Mouse (Mus musculus) frontal cortex, postnatal 25 days (tissue): ENCODE measurements around the gene Mea1.

Source experiments
- DNase-seq, 2 experiments: peaks; one replicate each; pipeline ENCODE4 v3.0.0; 2022; ENCODE audit warnings: low spot score in 2 of 2

The Mea1 gene

DNA sequence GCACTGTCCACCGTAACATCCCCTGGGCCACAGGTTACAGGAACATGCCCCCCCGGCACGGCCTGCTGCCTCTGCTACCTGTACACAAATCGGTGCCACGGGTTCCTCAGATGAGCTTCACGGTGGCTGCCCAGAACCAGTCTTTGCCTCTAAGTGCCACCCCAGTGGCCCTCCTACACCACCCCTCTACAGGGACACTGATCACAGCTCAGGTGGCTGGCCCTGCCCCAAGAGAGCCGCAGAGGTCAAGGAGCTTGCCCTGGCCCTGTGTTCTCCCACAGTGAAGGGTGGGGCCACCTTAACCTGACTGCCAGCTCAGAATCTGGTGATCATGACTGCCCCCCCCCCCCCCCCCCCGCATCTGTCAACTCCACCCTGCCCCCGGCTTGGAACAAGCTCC, at the start of gene Mea1:
Gene Mea1, plus strand, starts transcription at position 378 of the 400 bp plus-strand sequence.
- no peak for DNase-seq

DNA sequence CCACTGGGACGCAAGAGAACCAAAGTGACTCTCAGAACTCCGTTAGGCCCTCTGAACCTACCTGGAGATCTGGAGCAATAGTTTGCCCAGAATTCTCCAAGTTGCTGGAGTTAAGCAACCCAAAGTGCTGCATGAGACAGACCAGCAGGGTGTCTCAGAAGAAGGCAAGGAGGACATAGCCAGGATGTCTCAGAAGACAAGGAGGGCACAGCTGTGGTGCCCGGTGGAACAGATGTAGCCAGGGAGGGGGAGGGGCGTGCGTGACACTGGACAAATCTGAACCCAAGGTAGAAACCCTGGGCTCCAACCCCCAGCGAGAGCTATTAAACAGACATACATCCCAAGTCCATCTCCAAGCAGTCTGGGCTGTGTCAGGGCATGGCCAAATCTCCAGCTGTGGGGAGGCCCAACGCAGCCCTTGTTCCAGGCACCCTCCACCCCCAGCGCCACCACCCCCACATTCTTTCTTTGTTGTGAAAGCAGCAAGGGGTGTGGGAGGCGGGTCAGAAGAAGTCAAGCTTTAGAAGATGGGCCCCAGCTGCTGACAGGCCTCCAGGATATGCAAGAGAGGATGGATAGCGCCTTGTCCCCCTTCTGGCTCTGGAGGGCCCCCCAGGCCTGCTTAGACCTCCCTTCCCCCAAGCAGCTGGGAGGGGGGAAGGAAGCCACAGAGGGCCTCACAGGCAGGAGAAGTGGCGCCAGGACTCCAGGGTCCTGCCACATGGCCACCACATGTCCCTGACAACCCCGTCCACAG, 48.7 kb upstream of the Mea1 start:
- DNase-seq = no peak

DNA sequence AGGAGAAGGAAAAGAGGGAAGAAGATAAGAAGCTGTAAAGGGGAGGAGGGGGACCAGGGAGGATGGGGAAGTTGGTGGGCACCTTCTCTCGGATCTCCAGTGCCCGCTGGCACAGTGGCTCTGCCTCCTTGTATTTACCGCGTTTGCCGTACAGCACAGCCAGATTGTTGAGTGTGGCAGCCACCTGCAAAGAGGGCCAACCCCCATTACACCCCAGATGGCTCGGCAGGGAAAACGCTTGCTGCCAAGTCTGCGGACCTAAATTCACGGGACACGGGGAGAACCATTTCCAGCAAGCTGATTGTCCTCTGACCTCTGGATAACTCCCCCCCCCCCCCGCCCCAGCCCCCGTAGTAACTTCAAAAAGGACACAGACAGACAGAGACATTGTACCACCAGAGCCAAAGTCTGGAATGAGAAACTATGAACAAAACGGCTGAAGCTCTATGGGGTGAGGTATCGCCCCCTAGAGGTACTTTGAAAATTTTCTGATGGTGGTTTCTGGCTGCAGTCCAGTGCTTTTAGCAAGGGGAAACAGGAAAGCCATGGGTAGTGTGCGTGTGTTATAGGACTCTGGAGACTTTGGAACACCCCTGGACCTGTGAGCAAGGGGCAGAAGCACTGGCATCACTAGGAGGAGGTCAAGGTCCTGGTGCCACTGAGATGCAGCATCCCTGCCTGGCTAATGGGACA, 41.6 kb upstream of the Mea1 start:
- peak in 1 of 2 experiments; percentile 55 for DNase-seq

DNA sequence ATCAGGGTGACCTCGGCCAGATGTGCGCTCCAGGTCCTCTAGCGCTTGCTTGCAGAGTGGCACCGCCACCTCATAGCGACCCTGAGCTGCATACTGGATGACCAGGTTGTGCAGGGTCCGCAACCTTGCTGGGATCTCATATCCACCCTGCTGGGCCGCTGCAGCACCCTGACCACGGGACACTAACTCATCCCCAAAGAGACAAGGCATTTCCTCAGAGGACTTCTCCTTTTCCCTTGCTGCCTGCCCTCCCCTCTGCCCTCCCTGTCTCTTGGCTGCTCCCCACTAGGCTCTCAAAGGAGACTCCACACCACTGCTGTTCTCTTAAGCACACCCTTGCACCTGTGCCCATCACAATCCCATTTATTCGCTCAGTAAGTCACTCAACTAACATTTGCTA, 38.7 kb upstream of the Mea1 start:
- no peak for DNase-seq

DNA sequence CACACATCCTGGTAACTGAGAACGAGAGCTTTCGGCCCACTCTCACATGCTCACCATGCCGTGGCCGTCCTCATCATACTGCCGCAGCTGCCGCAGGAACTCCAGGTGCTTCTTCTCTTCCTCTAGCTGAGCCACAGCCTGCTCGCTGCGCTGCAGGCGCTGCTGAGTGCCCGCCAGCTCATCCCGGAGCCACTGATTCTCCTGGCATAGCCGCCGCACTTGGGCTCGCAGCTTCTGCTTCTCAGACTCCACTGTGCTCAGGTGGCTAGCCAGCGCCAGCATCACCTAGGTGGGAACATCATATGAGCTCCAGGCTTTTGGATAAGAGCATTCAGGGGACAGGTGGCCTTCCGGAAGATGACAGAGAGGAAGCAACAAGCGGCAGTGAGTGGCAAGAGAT, 36.5 kb upstream of the Mea1 start:
- no peak for DNase-seq

DNA sequence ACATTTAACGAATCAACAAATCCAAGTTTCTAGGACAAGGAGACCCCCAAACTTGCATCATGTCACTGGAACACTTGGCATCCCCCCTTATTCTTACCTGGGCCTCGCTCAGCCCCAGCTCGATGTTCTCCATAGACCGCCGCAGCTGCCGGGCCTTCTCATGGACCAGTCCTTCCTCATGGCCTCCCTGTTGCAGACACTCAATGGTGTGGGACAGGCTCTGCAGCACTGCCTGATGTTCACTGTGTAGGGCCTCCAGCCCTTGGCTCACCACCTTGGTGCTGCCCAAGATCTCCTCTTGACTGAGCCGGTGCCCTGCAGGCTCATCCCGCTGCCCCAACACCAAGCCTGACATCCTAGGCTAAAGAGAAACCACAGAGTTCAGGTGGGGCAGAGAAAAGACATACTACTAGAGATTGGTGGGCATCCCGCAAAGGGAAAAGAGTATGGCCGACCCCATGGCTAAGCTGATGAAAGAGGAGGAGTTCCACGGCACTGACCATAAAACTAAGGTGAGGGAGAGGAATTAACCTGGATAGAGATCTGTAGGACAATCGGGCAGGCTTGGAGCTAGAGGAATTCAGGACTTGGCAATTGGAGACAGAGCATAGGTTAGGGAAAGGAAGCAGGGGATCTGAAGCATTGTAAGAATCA, 34.3 kb upstream of the Mea1 start:
- no peak for DNase-seq

DNA sequence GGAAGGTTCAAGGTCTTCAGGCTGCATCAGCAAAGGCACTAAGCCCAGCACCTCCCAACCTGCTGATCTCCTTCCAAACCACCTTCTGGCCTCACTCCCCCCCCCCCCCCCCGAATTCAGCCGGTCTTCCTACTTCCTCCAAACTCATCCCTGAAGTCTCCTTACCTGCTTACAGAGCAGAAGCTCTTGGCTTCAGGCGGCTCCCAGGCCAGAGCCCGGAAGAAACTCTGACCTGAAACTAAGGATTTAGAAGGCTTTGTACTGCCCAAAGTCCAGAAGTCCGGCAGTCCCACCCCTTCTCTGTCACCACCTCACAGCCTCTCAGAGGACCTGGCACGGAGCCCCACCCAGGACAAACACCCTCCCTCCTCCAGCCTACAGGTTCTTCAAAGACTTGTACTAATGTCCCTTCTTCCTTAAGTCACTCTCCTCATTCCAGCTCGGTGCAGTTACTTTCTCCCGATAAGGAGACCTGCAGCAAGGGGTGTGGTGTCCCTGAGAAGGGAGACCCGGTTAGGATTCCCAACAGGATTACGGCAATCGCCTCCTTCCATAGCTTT, 33.6 kb upstream of the Mea1 start:
- no peak for DNase-seq

DNA sequence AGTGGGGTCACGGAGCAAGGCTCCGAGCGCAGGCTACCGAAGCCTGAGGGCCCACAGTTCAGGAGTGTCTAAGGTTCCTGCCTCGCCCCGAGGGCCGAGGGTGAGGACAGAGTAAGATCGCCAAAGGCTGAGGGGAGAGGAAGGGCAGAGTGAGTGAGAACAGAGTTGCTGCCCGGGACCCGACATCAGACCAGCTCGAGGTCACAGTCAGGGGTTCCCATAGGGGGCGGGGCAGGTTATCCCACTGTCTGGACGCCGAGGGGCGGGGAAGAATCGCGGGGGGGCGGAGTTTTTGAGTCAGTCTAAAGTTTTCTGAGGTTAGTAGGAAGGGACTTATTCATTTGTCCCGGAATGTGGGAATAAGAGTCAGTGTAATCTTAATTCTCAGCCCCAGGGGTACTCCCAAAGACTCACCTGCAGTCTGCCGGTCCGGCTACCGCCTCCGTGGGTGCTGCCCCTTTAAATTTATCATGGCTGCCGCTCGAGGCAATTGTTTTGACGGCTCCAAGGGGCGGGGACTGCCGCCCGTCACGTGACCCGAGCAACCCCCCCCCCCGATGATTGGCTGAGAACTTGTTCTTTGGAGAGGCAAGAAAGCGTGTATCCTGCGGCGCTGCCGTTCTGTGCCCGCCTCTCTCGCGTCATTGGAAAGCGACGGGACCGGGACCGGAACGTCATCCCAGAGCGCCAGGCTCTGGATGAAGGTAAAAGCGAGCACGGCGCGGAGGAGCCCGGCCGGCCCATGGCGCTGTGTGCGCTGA, 32.9 kb upstream of the Mea1 start, which contains the start of the genes Klc4 and Mrpl2:
Gene Klc4, minus strand, starts transcription at position 462 of the 761 bp plus-strand sequence.
Gene Mrpl2, plus strand, starts transcription at position 669 of the 761 bp plus-strand sequence.
- peak; percentile 99 to 100 for DNase-seq

DNA sequence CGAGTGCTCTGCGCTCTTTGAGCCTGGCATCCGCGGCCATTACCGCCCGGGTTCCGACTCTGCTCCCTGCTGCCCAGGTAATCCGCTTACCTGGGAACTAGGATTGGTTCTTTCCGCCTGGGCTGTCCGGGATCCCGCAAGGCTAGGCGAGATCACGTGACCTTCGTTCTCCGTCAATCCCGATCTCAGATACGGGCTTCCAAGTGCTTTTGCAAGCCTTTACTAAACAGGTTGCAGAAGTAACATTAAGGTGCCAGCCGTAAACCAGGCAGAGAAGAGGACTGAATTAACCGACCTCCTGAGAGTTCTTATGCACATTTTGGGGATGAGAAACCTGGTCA, 32.3 kb upstream of the Mea1 start:
- DNase-seq = no peak

DNA sequence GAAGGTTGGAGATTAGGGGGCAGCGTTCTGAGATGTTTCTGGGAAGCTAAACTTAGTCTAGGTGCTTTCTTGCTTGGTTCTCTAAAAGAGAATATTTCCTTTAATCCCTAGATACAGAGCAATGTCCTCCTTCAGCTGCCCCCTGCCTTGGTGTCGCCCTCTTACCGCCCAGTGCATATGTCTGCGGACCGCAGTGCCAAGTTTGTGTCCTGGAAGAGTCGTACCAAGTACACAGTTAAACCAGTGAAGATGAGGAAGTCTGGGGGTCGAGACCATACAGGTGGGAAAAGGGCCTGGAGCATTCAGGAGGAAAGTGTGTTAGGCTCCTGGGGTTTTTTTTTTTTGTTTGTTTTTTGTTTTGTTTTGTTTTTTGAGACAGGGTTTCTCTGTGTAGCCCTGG, 31.3 kb upstream of the Mea1 start:
- DNase-seq = no peak

DNA sequence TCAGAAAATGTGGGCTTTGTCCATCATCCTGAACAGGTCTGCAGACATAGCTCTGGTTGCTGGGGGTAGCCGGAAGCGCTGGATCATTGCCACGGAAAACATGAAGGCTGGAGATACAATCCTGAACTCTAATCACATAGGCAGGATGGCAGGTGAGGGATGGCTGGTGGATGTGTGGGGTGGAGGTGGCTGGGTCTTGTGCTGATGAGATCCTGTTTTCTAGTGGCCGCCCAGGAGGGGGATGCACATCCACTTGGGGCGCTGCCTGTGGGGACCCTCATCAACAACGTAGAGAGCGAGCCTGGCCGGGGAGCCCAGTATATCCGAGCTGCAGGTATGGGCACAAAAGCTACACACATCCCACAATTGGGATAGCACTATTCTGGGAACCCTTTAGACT, 30.2 kb upstream of the Mea1 start:
- no peak for DNase-seq

DNA sequence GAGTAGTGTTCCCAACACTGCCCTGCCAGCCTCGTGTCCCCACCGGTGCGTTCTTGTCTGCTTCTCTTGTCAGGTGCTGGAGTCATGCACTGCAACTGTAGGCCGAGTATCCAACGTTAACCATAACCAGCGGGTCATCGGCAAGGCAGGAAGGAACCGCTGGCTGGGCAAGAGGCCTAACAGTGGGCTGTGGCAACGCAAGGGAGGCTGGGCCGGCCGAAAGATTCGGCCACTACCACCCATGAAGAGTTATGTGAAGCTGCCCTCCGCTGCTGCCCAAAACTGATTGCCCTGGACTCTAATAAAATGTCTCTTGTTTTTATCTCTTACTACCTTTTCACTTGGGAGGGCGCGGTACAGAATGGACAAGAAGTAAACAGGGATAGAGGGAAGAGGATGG, 28.8 kb upstream of the Mea1 start:
- DNase-seq = no peak

DNA sequence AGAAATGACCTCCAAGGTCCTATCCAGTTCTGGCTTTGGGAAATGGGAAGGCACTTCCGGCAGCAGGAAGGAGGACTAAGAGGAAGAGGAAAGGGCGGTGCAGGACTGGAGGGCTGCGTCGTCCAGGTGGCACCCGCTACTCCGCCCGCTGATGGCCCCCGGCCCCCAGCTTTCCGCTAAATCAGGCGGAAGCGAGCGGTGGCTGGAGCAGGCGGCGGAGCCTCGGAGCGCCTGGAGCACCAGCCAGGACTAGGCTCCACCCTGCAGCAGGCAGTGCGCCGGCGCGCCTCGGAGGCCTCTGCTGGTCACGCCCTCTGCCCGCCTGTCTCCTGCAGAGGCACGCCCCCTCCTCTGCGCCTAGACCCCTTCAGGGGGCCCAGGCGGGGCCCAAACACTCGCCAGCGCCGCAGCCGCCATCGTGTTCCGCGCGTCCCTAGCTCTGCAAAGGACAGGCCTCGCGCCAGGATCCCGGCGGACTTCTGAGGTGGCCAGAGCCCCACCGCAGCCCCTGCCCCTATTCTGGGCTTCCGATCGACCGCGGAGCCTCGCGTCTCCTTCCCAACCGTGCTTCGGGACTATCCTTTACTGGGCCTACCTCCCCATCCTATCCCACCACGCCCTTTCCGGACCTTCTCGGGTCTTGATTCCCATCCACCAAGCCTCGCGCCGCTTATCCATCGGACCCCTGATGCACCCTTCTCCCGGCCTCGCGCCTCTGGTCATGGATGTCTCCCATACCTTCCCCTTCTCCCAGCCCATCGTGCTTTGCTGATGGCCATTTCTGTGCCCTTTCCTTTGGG, 28.2 kb upstream of the Mea1 start, which contains the start of gene Cul7:
Gene Cul7, plus strand, starts transcription at position 106 of the 800 bp plus-strand sequence.
- DNase-seq = peak; percentile 78 to 81

DNA sequence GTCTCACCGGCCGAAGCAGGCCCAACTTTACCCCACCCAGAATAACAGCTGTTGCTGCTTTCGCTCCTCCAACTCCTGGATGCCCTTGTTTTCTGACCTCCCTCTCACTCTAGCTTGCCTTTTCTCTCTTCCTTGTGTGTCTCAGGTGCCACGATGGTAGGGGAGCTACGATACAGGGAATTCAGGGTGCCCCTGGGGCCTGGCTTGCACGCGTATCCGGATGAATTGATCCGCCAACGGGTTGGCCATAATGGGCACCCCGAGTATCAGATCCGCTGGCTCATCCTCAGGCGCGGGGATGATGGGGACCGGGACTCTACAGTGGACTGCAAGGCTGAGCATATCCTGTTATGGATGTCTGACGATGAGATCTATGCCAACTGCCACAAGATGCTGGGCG, 27.3 kb upstream of the Mea1 start:
- no peak for DNase-seq

DNA sequence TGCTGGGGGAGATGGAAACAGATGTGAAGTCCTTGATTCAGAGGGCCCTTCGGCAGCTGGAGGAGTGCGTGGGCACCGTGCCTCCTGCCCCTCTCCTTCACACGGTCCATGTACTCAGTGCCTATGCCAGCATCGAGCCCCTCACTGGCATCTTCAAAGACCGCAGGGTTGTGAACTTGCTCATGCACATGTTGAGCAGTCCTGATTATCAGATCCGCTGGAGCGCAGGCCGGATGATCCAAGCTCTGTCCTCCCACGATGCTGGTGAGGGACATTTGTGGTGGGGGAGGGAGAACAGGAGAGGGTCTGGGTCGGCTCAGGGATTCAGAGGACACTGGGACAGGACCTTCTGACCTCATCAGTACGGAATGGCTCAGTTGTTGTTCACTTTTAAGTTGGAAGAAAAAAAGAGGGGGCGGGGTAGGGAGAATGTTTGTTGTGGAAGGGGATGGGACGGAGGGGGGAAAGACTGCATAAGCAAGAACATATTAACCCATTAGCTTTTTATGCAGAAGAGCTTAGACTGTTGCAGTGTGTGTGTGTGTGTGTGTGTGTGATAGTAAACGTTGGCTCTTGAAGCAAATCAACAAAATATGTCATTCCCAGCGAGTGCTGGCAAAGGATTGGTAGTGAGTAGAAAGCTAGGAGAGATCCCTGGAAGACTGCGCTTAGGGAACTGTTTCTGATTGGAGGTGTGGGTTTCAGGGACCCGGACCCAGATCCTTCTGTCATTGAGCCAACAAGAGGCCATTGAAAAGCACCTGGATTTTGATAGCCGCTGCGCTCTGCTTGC, 26.6 kb upstream of the Mea1 start:
- no peak for DNase-seq

DNA sequence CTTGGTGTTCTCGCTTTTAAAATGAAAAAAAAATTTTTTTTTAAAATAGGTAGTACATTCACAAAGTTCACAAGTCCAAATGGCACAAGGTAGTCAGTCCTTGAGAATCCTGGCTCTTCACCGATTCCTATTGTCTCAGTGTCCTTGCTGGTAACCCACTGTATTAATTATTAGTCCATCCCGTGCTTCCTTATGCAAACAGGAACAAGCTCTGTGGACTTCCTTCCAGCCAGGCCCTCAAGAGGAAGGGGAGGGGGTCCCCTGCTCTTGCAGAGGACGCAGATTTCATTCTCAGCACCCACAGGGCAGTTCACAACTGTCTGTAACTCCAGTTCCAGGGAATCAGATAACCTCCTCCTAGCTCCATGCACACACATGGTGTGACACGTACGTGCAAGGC, 22.5 kb upstream of the Mea1 start:
- no peak for DNase-seq

DNA sequence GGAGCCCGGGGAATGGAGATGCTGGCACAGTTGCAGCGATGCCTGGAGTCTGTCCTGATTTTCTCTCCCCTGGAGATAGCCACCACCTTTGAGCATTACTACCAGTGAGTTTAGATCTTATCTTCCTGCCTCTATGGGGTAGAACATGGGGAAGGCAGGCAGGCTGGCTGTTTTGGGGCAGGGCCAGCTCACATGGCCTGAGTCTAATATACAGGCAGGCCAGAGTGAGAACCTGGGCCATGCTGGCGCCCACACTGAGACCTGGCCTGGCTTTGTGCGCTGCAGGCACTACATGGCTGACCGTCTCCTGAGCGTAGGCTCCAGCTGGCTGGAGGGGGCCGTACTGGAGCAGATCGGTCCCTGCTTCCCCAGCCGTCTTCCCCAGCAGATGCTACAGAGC, 17.2 kb upstream of the Mea1 start:
- no peak for DNase-seq

DNA sequence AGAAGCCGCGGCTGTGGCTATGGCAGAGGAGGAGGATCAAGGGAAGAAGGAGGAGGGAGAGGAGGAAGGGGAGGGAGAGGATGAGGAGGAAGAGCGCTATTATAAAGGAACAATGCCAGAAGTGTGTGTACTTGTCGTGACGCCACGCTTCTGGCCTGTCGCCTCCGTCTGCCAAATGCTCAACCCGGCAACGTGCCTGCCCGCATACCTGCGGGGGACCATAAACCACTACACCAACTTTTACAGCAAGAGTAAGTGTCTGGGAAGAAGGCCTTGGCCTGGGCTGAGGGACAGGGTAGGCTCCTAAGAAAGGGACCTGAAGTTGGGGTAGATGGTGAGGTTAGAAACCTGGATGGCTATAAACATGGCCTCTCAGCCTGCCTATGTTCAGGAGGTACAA, 16.6 kb upstream of the Mea1 start:
- DNase-seq = no peak

DNA sequence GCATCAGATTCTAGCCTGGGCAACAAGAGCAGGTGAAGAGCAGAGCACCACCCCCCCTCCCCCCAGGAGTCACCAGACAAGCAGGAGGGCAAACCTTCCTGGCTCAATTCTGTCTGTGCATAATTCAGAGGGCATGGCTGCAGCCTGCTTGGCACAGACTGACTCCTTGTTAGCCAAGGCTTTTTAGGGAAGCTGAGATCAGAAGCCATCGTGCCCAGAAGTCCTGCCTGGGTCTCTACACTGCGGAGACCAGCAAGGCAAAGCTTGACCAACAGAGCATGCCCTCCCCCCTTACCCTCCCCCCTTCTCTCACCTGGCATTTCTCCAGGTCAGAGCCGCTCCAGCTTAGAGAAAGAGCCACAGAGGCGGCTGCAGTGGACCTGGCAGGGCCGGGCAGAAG, 15.9 kb upstream of the Mea1 start:
- DNase-seq = no peak

DNA sequence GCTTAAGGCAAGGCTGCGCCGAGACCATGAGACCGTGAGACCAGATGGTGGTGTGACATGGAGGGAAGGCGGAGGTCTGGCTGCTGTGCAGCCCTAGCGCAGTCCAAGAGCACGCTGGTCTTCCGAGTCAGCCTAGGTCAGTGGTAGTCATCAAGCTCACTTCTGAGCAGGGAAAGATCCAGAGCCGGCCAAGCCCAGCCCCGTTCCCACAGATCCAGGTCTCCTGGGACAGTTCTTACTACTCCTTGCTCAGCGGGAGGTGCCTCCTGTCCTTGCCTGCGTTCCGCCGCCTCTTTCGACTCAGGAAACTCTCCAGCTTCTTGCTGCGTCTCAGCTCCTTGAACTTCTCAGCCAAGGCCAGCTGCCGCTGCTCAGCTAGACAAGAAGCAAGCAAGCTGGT, 10.9 kb upstream of the Mea1 start:
- no peak for DNase-seq
